Mouse (Mus musculus) layer of hippocampus, postnatal 25 days (tissue): ENCODE results near the gene Fcgrt. TPM values are rescaled to one million over a fixed set of nuclear protein-coding genes. Genes with fewer than 3 reads are reported as not detected.

ENCODE experiments used
- DNase-seq, 2 experiments: peaks; one replicate each; pipeline ENCODE4 v3.0.0; 2022; ENCODE audit warnings: mixed read lengths in 2 of 2, low spot score in 1 of 2; ENCODE audit errors: extremely low spot score in 1 of 2
- total RNA-seq, 2 experiments: library from RNA; stranded (reverse); gene quantifications; 2 replicates each; pipeline ENCODE4 v1.2.3; 2021

The Fcgrt gene
- total RNA-seq, 2 experiments from 2014 or later, result 18.1 to 21.0 TPM

- no peak for DNase-seq
These were observed 43.0 kb downstream of the Fcgrt start for GRCm38 (mm10) chr7:45060632-45061122.

DNA sequence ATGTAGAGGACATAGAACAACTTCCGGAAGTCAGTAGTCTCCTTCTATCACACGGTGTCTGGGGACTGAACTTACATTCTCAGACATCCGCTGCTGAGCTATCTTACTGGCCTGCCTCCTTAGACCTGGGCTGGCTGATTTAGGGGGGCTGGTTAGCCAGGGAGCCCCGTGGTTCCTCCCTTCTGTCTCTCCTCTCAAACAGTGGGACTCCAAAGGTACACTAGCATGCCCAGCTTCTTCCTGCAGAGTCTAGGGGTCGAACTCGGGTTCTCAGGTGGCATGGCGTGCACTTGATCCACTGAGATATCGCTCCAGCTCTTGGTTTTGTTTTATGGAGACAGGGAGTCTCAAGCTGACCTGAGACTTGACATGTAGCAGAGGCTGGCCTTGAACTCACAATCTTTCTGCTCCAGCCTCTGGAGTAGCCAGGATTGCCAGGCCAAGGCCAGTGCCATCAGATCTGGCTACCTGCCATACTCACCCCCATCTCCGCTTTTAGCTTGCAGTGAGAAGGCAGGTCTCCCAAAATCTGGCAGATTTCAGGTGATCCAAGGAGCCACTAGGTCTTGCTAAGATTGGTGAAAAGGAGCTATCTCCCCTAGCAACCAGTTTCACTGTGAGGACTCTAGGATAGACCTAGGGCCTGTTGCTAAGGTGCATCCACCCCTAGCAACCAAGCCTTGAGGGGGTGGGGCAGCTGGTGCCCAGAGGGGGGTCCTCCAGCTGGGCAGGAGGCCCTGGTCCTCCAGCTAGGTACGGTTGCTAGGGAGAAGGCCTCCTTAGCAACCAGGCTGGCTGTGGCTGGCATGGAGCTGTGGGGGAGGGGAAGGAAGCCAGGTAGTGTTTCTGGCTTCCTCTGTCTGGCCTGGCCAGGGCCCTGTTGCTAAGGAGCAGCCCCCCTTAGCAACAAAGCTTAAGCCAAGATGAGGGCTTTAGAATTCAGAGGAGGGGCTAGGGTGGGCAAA is 44.8 kb downstream of the Fcgrt start:
- DNase-seq, result no peak

- DNase-seq, result no peak
These were observed 46.7 kb downstream of the Fcgrt start for GRCm38 (mm10) chr7:45056972-45057348.

- no peak for DNase-seq
These were observed 47.2 kb downstream of the Fcgrt start for GRCm38 (mm10) chr7:45056329-45056971.

GRCm38 (mm10) chr7:45053931-45054510 is 49.6 kb downstream of the Fcgrt start:
- peak; percentile 71 to 75 for DNase-seq

DNA sequence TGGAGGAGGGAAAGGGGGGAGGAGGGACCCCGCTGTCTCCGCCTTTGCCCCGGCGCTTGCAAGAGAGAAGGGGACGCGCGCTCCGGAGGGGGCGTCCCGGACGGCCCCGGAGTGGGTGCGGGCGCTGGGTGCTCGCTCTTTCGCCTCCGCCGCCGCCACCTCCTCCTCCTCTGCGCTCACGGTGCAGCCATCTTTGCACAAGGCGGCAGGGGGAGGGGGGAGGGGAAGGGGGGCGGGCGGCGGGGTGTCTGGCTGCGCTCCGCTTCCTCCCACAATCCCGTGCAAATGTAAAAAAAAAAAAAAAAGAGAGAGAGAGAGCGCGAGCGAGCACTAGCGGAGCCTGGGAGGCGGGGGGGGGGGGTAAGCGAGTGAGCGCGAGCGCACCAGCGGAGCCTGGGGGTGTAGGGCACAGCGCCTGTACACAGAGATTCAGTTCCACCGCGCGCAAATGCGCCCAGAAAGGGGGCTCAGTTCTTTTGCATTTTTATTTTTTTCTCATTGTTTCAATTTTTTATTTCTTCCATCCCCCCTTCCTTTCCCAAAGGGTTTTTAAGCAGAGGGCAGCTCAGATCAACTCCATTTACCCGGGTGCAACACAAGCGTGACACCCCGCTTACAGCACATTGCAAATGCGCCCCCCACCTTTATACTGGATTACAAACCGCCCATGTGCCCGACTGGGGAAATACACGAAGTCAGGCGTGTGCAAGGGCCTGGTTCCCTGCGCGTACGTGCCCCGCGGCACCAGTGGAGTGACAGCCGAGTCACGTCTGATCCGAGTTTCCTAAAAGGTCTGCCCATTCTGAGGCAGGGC is 50.3 kb downstream of the Fcgrt start:
- DNase-seq, result peak; percentile 49 to 73

DNA sequence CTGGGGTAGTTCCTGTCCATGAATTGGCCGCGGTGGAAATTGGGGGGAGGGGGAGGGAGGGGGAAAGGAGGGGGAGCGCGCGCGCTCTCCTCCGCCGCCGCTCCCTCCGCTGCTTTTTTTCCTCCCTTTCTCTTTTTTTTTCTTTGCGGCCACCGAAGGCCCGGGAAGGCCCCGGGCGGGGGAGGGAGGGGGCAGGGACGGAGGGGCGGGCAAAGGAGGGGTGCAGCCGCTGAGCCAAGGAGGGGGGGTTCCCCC is 50.9 kb downstream of the Fcgrt start, which contains the start of gene Prr12:
Gene Prr12 (minus strand): TSS at position 20 of the 255 bp plus-strand sequence.
- no peak for DNase-seq

DNA sequence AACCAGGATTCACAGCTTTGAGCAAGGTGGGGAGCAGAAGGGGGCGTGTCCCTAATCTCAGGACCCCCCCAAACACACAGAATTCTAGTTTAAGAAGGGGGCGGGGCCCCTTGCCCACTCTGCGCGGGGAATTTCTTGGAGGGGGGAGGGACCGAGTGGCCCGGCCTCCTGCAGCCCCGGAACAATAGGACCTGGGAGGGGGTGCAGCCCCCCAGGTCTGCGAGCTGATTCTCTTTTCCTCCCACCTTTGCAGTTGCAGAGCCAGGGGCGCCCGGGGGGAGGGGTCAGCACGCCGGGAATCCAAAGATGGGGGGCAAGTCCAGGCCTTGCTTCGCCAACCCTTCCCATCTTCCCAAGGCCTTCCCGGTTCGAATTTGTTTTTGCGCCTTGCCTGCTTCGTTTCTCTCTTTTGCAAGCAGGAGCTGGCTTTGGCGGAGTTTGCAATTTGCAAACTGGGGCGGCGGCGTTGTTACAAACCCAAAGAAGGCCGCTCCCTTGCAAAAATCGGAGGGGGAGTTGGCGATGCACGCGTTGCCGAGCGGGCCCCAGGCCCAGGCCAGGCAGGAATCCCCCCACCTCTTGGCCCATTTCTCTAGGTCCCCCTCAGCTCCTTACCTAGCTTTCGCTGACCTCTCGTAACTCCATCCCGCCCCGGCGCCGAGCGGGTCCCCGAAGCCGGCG is 51.3 kb downstream of the Fcgrt start:
- DNase-seq, result peak; percentile 24 to 51

DNA sequence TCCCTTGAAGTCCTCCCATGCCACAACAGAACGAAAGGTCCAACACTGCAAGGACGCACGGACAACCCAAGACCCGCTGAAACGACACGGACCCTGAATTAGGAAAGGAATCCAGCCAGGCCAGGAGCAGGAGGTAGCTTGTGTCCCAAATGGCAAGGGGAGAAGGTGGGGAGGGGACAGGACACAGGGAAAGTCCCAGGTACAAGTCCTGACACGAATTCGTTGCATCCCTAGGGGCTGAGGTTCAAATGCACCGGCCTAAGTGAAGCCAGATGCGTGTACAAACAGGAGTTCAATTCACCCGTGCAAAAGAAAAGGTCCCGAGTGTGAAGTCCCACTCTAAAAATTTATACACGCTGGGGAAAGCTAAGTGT is 52.1 kb downstream of the Fcgrt start:
- DNase-seq, result no peak

DNA sequence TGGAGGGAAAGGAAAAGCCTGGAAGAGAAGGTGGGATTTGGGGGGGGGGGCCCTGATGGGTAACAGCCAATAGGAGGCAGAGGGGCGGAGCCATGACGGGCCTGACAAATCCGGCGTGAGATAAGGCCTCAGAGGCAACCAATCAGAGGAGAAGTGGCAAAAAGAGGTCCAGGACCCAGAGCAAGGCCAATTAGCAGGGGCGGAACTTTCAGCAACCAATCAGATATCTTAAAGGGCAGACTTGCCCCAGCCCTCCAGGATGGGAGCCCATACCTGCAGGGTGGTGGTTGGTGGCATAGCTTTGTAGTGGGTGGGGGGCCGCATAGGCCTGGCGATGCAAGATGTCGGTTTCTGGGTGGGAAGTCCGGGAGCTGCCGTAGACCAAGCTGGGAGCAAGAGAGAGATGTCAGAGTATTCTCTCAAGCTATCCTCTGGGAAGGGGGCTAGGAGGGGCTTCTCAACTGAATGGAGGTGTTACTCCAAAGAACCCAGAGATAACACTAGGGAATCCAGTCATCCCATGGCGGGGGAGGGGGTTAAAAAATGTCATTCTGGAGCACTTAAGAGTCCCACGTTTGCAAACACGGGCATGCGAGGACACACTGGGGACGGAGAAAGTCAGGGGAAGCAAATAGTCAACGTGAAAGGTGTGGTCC is 52.6 kb downstream of the Fcgrt start:
- peak in 1 of 2 experiments; percentile 35 for DNase-seq

DNA sequence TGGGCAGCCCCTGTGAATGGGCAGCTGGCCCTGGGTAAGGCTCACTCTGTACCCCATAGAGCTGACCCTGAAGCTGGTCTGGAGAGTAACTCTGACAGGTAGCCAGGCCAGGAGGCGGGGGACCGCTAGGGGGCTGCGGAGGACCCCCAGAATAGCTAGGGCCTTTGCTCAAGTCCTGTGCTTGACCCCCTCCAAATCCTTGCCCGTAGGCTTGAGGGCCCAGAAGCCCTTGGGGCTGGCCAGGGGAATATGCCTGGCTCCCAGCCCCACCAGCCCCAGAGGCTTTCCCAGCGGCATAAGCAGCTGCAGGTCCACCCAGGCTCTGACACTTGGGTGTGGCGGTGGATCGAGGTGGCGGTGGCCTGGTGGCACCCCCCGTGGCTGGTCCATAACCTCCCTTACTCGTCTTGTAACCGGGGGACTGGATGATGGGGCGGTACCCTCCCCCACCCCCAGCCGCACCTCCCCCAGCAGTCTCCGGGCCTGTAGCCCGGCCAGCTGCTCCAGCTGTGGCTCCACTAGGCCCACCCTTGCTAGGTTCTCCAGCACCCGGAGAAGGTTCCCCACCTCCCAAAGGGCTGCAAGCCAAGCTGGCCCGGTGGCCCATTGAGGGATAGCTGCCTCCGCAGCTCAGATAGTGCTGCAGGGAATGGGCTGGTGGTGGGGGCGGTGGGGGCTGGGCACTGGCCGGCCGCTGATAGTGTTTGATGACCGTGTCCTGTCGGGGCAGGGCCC is 54.6 kb downstream of the Fcgrt start:
- no peak for DNase-seq

DNA sequence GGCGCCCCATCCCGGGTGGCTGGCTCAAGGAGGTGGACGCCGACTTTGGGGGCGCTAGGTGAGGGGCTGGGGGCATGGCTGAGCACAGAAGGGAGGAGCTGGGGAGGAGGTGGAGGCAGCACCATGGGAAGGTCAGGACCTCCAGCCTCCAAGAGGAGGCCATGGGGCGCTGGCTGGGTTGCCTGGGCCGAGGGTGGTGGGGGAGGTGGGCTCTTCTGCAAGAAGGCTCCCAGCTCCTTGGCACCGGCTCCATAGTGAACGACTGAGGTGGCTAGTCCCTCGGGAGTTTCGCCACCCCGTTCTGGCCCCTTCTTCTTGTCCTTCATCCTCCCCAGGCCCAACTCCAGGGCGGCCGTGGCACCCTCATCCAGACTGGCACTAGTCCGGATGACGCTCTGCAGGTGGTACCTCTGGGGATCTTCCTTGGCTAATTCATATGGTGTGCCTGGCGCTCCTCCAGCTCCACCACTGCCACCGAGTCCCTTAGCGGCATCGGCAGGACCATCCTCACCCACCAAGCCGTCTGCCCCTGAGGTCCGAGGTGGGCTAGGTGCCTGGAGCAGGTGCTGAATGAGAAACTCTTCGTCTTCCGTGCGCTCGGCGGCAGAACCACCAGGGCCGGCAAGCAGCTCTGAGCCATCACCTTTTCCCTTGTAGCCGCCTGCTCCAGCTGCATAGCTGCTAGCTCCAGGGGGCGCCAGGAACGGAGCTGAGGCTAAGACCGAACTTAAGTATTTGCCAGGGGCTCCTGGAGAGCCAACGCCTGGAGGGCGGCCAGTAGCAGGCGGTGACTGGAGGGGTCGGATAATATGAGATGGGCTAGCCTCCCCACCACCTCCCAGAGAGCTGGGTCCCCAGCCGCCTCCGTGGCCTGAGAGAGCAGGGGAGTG is 55.4 kb downstream of the Fcgrt start:
- no peak for DNase-seq

DNA sequence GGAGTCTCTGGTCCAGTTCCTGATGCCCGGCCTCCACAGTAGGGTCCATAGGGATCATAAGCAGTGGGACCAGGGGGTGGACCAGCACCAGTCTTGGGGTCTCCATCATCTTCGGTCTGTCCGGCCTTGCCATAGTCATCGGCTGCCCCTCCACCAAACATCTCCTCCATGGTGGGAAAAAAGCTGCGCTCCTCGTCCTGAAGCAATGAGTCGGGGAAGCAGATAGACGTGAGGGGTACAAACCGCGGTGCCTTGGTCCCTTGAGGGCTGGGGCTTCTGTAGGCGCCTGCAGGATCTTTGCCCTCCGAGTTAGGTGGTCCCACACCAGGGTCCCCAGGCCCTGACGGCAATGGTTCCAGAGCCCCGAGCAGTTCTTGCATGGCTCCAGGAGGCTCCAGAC is 56.2 kb downstream of the Fcgrt start:
- DNase-seq, result no peak

DNA sequence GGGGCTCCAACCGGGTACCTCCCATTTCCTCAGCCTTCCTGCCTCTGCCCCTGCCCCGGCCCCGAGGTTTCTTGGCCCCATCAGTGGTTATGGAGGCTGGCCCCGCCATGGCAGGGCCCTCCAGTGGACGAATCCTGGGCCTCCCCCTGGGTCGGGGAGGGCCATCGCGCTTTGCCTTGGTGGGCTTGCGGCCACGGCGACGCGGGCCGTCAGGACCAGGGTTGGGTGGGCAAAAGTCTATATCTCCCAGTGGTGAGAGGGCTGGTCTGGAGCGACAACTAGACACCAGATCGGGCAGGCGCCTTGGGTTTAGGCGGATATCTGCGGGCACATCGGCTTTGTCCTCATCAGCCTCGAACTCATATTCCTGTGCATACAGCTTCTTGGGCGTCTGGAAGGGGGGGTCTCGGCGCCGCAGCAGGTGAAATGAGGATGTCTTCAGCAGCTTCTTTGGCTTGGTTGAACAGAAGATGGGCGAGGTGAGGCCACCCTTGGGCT is 56.7 kb downstream of the Fcgrt start:
- no peak for DNase-seq

GRCm38 (mm10) chr7:45045741-45046140 is 57.9 kb downstream of the Fcgrt start:
- no peak for DNase-seq

DNA sequence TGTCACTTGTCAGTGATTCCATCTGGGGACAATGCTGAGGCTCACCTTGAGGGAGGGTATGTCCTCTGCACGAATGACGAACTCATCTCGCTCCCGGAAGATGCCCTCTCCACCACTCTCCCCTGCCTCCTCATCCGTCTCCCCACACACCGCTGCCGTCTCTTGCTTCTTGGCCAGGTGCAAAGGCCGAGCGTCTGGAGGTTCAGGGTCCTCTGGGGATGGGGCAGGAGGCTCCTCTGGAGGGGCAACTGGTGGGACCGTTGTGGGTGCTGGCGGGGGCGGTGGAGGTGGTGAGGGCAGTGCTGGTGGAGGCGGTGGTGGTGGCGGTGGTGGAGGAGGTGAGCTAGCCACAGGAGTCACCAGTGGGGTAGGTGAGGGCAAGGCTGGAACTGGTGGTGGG is 60.3 kb downstream of the Fcgrt start:
- DNase-seq, result no peak
